Mouse (Mus musculus) liver, embryonic 14.5 days (tissue): ENCODE results near the gene Zmiz1. TPM values are rescaled to one million over a fixed set of nuclear protein-coding genes. Genes with fewer than 3 reads are reported as not detected.
A peak's percentile ranks its signal among the peaks of the same experiment; 100 is the strongest.

Source experiments
- ATAC-seq: fragments of 200-750 bp; cut with Nextera tagmentation; 2 replicates; pipeline ENCODE4 v1.8.0; 2017; ENCODE audit warnings: moderate number of reproducible peaks, mild to moderate bottlenecking, moderate library complexity; ENCODE audit not compliant: insufficient read depth
- DNase-seq, 3 experiments: peaks; one replicate each; pipeline ENCODE4 v3.0.0-alpha.2; 2012 to 2013; ENCODE audit warnings: low read depth in 3 of 3, low spot score in 3 of 3
- H3K27ac ChIP-seq: fragments of 300-500 bp; sonication (generic); 2 replicates; pipeline ENCODE4 v1.5.1; 2014; ENCODE audit warnings: moderate library complexity, mild to moderate bottlenecking, control low read depth, inconsistent platforms
- H3K27me3 ChIP-seq: fragments of 300-500 bp; sonication (generic); 2 replicates; pipeline ENCODE4 v1.6.1; 2014; ENCODE audit warnings: mild to moderate bottlenecking, low read length, moderate library complexity; ENCODE audit not compliant: control insufficient read depth, insufficient read depth
- H3K36me3 ChIP-seq: fragments of 300-500 bp; sonication (generic); replicated peaks from 2 replicates; pipeline ENCODE4 v1.6.1; 2014; ENCODE audit warnings: low read depth; ENCODE audit not compliant: control insufficient read depth, insufficient read depth
- H3K4me1 ChIP-seq, 2 experiments: fragments of 200-500 bp in 1 of 2; fragments of 300-500 bp in 1 of 2; sonication (generic) in 1 of 2; replicated peaks; 2 replicates each; pipeline ENCODE4 v1.6.1; 2012 to 2014; ENCODE audit warnings: antibody characterized with exemption in 1 of 2, inconsistent platforms in 1 of 2, low read length in 1 of 2; ENCODE audit not compliant: control insufficient read depth in 2 of 2, insufficient read depth in 2 of 2
- H3K4me2 ChIP-seq: fragments of 300-500 bp; sonication (generic); 2 replicates; pipeline ENCODE4 v1.6.1; 2014; ENCODE audit warnings: low read depth, mild to moderate bottlenecking, control low read depth, moderate library complexity
- H3K4me3 ChIP-seq, 2 experiments: fragments of 200-500 bp in 1 of 2; fragments of 300-500 bp in 1 of 2; sonication (generic) in 1 of 2; 2 replicates each; pipeline ENCODE4 v1.5.1; 2012 to 2014; ENCODE audit warnings: low read depth in 2 of 2, low read length in 2 of 2, mild to moderate bottlenecking in 2 of 2, control low read depth in 1 of 2, inconsistent platforms in 1 of 2, moderate library complexity in 1 of 2; ENCODE audit not compliant: insufficient read depth in 1 of 2
- H3K9ac ChIP-seq: fragments of 300-500 bp; sonication (generic); replicated peaks from 2 replicates; pipeline ENCODE4 v1.6.1; 2014; ENCODE audit warnings: mild to moderate bottlenecking, control low read depth, moderate library complexity
- H3K9me3 ChIP-seq: fragments of 300-500 bp; sonication (generic); 2 replicates; pipeline ENCODE4 v1.6.1; 2016; ENCODE audit warnings: low read length, mixed read lengths; ENCODE audit not compliant: control insufficient read depth
- CTCF ChIP-seq: IDR thresholded peaks from 2 replicates; pipeline ENCODE4 v1.5.1; 2016; ENCODE audit warnings: antibody characterized with exemption, low read depth, control low read depth
- EP300 ChIP-seq: IDR thresholded peaks from 2 replicates; pipeline ENCODE4 v1.6.1; 2016; ENCODE audit warnings: antibody characterized with exemption, low read depth
- WGBS: fragments of 180-500 bp; shearing (Covaris S2); extraction: QIAGEN DNeasy Blood & Tissue Kit; methylation state at CpG from one replicate; pipeline ENCODE4 v1.1.7; 2014; ENCODE audit not compliant: insufficient replicate concordance; 5-methylcytosine and 5-hydroxymethylcytosine counted together
- polyA plus RNA-seq, 2 experiments: library from polyadenylated mRNA; depleted of rRNA in 1 of 2; stranded (reverse) in 1 of 2; unstranded in 1 of 2; fragments of >200 nt; fragmentation: Nextera tagmentation in 1 of 2; extraction: Ambion mirVana in 1 of 2; gene quantifications; 2 replicates each; pipeline versions ENCODE4 v1.2.1 to v1.2.3; 2012 to 2014

The Zmiz1 gene
- polyA plus RNA-seq, 2 experiments: 3.4 to 4.0 TPM

- H3K4me1 ChIP-seq: peaks cover 0 to 17% of the 10 kb centered on the region in 2 experiments; a peak in 2 of 4 replicates
- H3K9ac ChIP-seq: no peak overlapping the region
- no peaks in the 10 kb centered on the region for H3K9me3 ChIP-seq
- no peak for DNase-seq
- TF ChIP-seq EP300 (no peak), CTCF (no peak)
- no peaks in the 10 kb centered on the region for H3K27me3 ChIP-seq
- H3K4me2 ChIP-seq: no peak overlapping the region
- no peak overlapping the region for H3K4me3 ChIP-seq
- no peak overlapping the region for H3K27ac ChIP-seq
- ATAC-seq: no peak
- 75% methylated on average over 12 of the region's 12 CpGs for WGBS
- H3K36me3 ChIP-seq: no peaks in the 10 kb centered on the region
These were observed 176.8 kb downstream of the Zmiz1 start for GRCm38 (mm10) chr14:25635746-25636145.

- no peak for ATAC-seq
These were observed 177.3 kb downstream of the Zmiz1 start for GRCm38 (mm10) chr14:25636297-25636696.

GRCm38 (mm10) chr14:25639120-25639758 is 180.3 kb downstream of the Zmiz1 start:
- no peak overlapping the region for H3K4me3 ChIP-seq
- H3K4me2 ChIP-seq: no peak overlapping the region
- TF ChIP-seq EP300 (no peak), CTCF (no peak)
- no peaks in the 10 kb centered on the region for H3K9me3 ChIP-seq
- H3K9ac ChIP-seq: no peak overlapping the region
- H3K4me1 ChIP-seq: peaks cover 0 to 15% of the 10 kb centered on the region in 2 experiments; a peak in 2 of 4 replicates
- ATAC-seq: no peak
- H3K36me3 ChIP-seq: no peaks in the 10 kb centered on the region
- H3K27ac ChIP-seq: no peak overlapping the region
- 48% methylated on average over 11 of the region's 11 CpGs for WGBS
- H3K27me3 ChIP-seq: no peaks in the 10 kb centered on the region
- no peak for DNase-seq

More at GRCm38 (mm10) chr14:25636297-25636696, 177.3 kb downstream of the Zmiz1 start:
- H3K9me3 ChIP-seq: no peaks in the 10 kb centered on the region
- H3K27me3 ChIP-seq: no peaks in the 10 kb centered on the region
- peaks cover 0 to 17% of the 10 kb centered on the region in 2 experiments; a peak in 2 of 4 replicates for H3K4me1 ChIP-seq
- H3K9ac ChIP-seq: no peak overlapping the region
- no peaks in the 10 kb centered on the region for H3K36me3 ChIP-seq
- TF ChIP-seq CTCF (no peak), EP300 (no peak)
- no peak overlapping the region for H3K4me2 ChIP-seq
- no peak overlapping the region for H3K4me3 ChIP-seq
- no peak overlapping the region for H3K27ac ChIP-seq
- 64% methylated on average over 7 of the region's 7 CpGs for WGBS
- DNase-seq: no peak

GRCm38 (mm10) chr14:25639979-25640378 is 181.0 kb downstream of the Zmiz1 start:
- no peak for TF ChIP-seq EP300
- TF ChIP-seq CTCF: no peak
- WGBS: 60% methylated on average over 3 of the region's 3 CpGs

GRCm38 (mm10) chr14:25640421-25641056 is 181.6 kb downstream of the Zmiz1 start:
- no peak overlapping the region for H3K9ac ChIP-seq
- no peaks in the 10 kb centered on the region for H3K9me3 ChIP-seq
- no peak overlapping the region for H3K4me2 ChIP-seq
- TF ChIP-seq CTCF (no peak), EP300 (no peak)
- ATAC-seq (no peak; the same call in 1 of the 2 replicates), DNase-seq (peak in 1 of 3 experiments; percentile 22)
- no peaks in the 10 kb centered on the region for H3K27me3 ChIP-seq
- peaks cover 0 to 7% of the 10 kb centered on the region in 2 experiments; a peak in 2 of 4 replicates for H3K4me1 ChIP-seq
- 0 out of 2 replicates have a peak, but pooled peaks cover 3% of the 10 kb centered on the region for H3K36me3 ChIP-seq
- 25% methylated on average over 6 of the region's 6 CpGs for WGBS
- H3K27ac ChIP-seq: no peak overlapping the region
- H3K4me3 ChIP-seq: no peak overlapping the region

More at GRCm38 (mm10) chr14:25639979-25640378, 181.0 kb downstream of the Zmiz1 start:
- DNase-seq: no peak
- Histone ChIP-seq H3K27me3 (no peaks in the 10 kb centered on the region), H3K9me3 (no peaks in the 10 kb centered on the region), H3K4me3 (no peak overlapping the region), H3K4me2 (no peak overlapping the region), H3K4me1 (peaks cover 0 to 10% of the 10 kb centered on the region in 2 experiments; a peak in 2 of 4 replicates), H3K27ac (no peak overlapping the region), H3K9ac (no peak overlapping the region), H3K36me3 (0 out of 2 replicates have a peak, but pooled peaks cover 3% of the 10 kb centered on the region)
- ATAC-seq: no peak
